Mouse (Mus musculus) lung, embryonic 16.5 days (tissue): ENCODE measurements around the gene Myo6. TPM values are rescaled to one million over a fixed set of nuclear protein-coding genes. Genes with fewer than 3 reads are reported as not detected.

Source experiments
- ATAC-seq: fragments of 200-750 bp; cut with Nextera tagmentation; 2 replicates; pipeline ENCODE4 v1.8.0; 2017; ENCODE audit warnings: low read depth, mild to moderate bottlenecking, moderate library complexity
- H3K27ac ChIP-seq: fragments of 300-500 bp; sonication (generic); 2 replicates; pipeline ENCODE4 v1.5.1; 2014; ENCODE audit warnings: mild to moderate bottlenecking, control low read depth, low read length
- H3K27me3 ChIP-seq: fragments of 300-500 bp; sonication (generic); 2 replicates; pipeline ENCODE4 v1.6.1; 2014; ENCODE audit warnings: low read depth, low read length, mixed read lengths; ENCODE audit not compliant: control insufficient read depth, insufficient read depth
- H3K36me3 ChIP-seq: fragments of 300-500 bp; sonication (generic); 2 replicates; pipeline ENCODE4 v1.6.1; 2014; ENCODE audit warnings: low read length; ENCODE audit not compliant: control insufficient read depth, insufficient read depth
- H3K4me1 ChIP-seq: fragments of 300-500 bp; sonication (generic); replicated peaks from 2 replicates; pipeline ENCODE4 v1.6.1; 2014; ENCODE audit warnings: low read length, mixed read lengths; ENCODE audit not compliant: control insufficient read depth, insufficient read depth
- H3K4me2 ChIP-seq: fragments of 300-500 bp; sonication (generic); 2 replicates; pipeline ENCODE4 v1.6.1; 2014; ENCODE audit warnings: low read depth, low read length, control low read depth
- H3K4me3 ChIP-seq: fragments of 300-500 bp; sonication (generic); 2 replicates; pipeline ENCODE4 v1.5.1; 2014; ENCODE audit warnings: mild to moderate bottlenecking, low read length, control low read depth
- H3K9ac ChIP-seq: fragments of 300-500 bp; sonication (generic); 2 replicates; pipeline ENCODE4 v1.6.1; 2014; ENCODE audit warnings: low read length, control low read depth
- H3K9me3 ChIP-seq: fragments of 300-500 bp; sonication (generic); 2 replicates; pipeline ENCODE4 v1.6.1; 2016; ENCODE audit warnings: low read length; ENCODE audit not compliant: control insufficient read depth
- WGBS: fragments of 180-500 bp; shearing (Covaris S2); extraction: QIAGEN DNeasy Blood & Tissue Kit; methylation state at CpG from one replicate; pipeline ENCODE4 v1.1.7; 2014; 5-methylcytosine and 5-hydroxymethylcytosine counted together
- polyA plus RNA-seq: library from polyadenylated mRNA; unstranded; fragments of >200 nt; fragmentation: Nextera tagmentation; extraction: Ambion mirVana; gene quantifications from 2 replicates; pipeline ENCODE4 v1.2.1, GENCODE M21; 2015

Myo6 gene
- polyA plus RNA-seq, 1 experiment from 2014 or later, result 27.9 TPM

DNA sequence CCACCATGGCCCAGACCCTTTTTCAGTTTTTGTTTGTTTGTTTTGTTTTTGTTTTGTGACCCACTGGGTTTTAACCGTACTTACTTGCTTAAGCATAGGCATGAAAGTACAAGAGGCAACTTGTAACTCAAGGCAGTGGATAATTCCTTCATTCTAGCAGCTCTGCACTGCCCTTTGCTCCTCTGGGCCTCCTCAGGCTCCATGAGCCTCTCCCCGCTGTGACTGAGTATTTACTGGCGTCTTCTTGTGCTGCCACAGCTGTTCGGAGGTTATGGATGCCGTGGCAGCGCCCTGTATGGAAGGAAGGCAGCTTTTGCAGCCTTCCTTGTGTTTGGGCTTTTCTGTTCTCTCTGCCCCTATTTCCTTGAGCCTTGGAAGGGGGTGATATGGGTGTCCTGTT, 26.4 kb downstream of the Myo6 start:
- H3K4me1 ChIP-seq, result peaks cover 4% of the 10 kb centered on the region
- 76% methylated on average over 6 of the region's 6 CpGs for WGBS
- no peaks in the 10 kb centered on the region for H3K36me3 ChIP-seq
- ATAC-seq, result no peak
- no peak overlapping the region for H3K27ac ChIP-seq
- no peaks in the 10 kb centered on the region for H3K27me3 ChIP-seq
- H3K9ac ChIP-seq, result no peak overlapping the region
- no peaks in the 10 kb centered on the region for H3K9me3 ChIP-seq
- no peak overlapping the region for H3K4me2 ChIP-seq
- no peak overlapping the region for H3K4me3 ChIP-seq

GRCm38 (mm10) chr9:80192324-80192723, 27.5 kb downstream of the Myo6 start:
- Histone ChIP-seq H3K4me1 (peaks cover 4% of the 10 kb centered on the region), H3K9me3 (no peaks in the 10 kb centered on the region), H3K4me3 (no peak overlapping the region), H3K27me3 (no peaks in the 10 kb centered on the region), H3K4me2 (no peak overlapping the region), H3K36me3 (no peaks in the 10 kb centered on the region), H3K27ac (no peak overlapping the region), H3K9ac (no peak overlapping the region)
- 70% methylated on average over 10 of the region's 10 CpGs for WGBS
- peak; percentile 31 for ATAC-seq

GRCm38 (mm10) chr9:80194446-80194845, 29.6 kb downstream of the Myo6 start:
- Histone ChIP-seq H3K9me3 (no peaks in the 10 kb centered on the region), H3K27me3 (no peaks in the 10 kb centered on the region), H3K9ac (no peak overlapping the region), H3K4me3 (no peak overlapping the region), H3K4me1 (peaks cover 4% of the 10 kb centered on the region), H3K36me3 (no peaks in the 10 kb centered on the region), H3K4me2 (no peak overlapping the region), H3K27ac (no peak overlapping the region)
- no peak for ATAC-seq
- WGBS, result 76% methylated on average over 6 of the region's 6 CpGs

GRCm38 (mm10) chr9:80196161-80196560, 31.3 kb downstream of the Myo6 start:
- no peak for ATAC-seq
- H3K27ac ChIP-seq, result no peak overlapping the region
- WGBS, result 44% methylated on average over 3 of the region's 3 CpGs

DNA sequence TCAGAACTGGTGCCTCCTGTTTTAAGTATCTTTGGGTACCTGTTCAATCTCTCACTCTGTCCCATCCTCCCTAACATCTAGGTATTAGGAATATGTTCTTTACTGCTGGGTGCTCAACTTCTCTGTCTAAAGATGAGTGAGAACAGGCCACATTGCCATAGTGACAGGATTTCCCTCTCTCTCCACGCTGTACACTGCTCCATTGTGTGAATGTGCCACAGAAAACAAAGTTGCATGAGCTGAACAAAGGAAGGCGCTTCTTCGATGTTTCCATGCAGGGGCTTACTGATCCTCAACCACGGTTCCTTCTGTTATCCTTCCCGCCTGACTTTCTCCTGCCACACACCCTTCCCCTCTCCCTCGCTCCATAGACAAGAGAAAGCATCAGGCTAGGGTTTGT, 32.4 kb downstream of the Myo6 start:
- H3K27me3 ChIP-seq, result no peaks in the 10 kb centered on the region
- no peak overlapping the region for H3K4me2 ChIP-seq
- 86% methylated on average over 6 of the region's 6 CpGs for WGBS
- no peak overlapping the region for H3K9ac ChIP-seq
- H3K4me1 ChIP-seq, result peaks cover 6% of the 10 kb centered on the region
- H3K9me3 ChIP-seq, result no peaks in the 10 kb centered on the region
- H3K27ac ChIP-seq, result no peak overlapping the region
- no peak for ATAC-seq
- no peaks in the 10 kb centered on the region for H3K36me3 ChIP-seq
- no peak overlapping the region for H3K4me3 ChIP-seq

More at GRCm38 (mm10) chr9:80196161-80196560, 31.3 kb downstream of the Myo6 start:
- Histone ChIP-seq H3K27me3 (no peaks in the 10 kb centered on the region), H3K4me1 (peaks cover 4% of the 10 kb centered on the region), H3K4me3 (no peak overlapping the region), H3K4me2 (no peak overlapping the region), H3K36me3 (no peaks in the 10 kb centered on the region), H3K9me3 (no peaks in the 10 kb centered on the region), H3K9ac (no peak overlapping the region)

GRCm38 (mm10) chr9:80200855-80201254, 36.0 kb downstream of the Myo6 start:
- 73% methylated on average over 6 of the region's 6 CpGs for WGBS
- H3K9ac ChIP-seq, result no peak overlapping the region
- H3K27me3 ChIP-seq, result no peaks in the 10 kb centered on the region
- H3K9me3 ChIP-seq, result no peaks in the 10 kb centered on the region
- peaks cover 6% of the 10 kb centered on the region; the same call in 1 of the 2 replicates for H3K4me1 ChIP-seq
- no peak overlapping the region for H3K4me3 ChIP-seq
- no peak overlapping the region for H3K27ac ChIP-seq
- H3K36me3 ChIP-seq, result no peaks in the 10 kb centered on the region
- no peak overlapping the region for H3K4me2 ChIP-seq
- no peak for ATAC-seq

DNA sequence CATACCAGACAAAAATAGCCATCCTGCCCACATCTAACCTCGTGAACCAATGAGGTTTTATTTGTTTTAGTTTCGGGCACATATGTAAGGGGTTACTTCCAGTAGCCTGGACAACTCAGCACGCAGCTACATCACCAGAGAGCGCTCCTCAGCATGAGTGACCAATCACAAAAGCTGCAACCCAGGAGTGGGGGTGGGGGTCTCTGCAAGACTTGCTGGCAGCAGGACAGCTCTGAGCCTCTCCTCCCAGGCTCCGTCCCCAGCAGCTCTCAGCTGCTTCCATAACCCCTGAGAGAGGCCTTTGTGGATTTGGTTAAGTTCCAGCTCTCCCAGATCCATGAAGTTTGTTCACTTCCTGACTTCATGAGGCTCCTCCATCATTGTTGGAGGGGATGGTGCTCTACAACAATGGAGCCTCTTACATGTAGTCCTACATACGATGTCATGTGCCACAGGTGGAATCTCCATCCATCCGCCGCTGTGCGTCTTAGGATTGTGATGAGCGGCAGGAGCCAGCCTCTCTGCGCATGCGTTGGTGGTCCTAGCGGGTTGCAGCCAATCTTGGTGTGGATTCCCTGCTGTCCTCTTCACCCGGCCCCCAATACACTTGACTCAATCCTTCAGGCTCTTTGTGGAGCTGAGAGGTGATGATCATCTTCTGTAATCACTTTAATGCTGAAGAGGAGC, 37.7 kb downstream of the Myo6 start:
- Histone ChIP-seq H3K9me3 (no peaks in the 10 kb centered on the region), H3K4me2 (no peak overlapping the region), H3K36me3 (no peaks in the 10 kb centered on the region), H3K27me3 (no peaks in the 10 kb centered on the region), H3K27ac (no peak overlapping the region), H3K4me1 (peaks cover 6% of the 10 kb centered on the region; the same call in 1 of the 2 replicates), H3K9ac (no peak overlapping the region), H3K4me3 (no peak overlapping the region)
- ATAC-seq, result peak; percentile 88
- WGBS, result 72% methylated on average over 14 of the region's 14 CpGs

- no peak for ATAC-seq
- Histone ChIP-seq H3K4me1 (0 out of 2 replicates have a peak, but pooled peaks cover 3% of the 10 kb centered on the region), H3K27me3 (no peaks in the 10 kb centered on the region), H3K36me3 (no peaks in the 10 kb centered on the region), H3K9me3 (no peaks in the 10 kb centered on the region), H3K27ac (no peak overlapping the region), H3K9ac (no peak overlapping the region), H3K4me3 (no peak overlapping the region), H3K4me2 (no peak overlapping the region)
- WGBS, result 86% methylated on average over 2 of the region's 2 CpGs
Measured at GRCm38 (mm10) chr9:80208681-80209080, 43.9 kb downstream of the Myo6 start.

DNA sequence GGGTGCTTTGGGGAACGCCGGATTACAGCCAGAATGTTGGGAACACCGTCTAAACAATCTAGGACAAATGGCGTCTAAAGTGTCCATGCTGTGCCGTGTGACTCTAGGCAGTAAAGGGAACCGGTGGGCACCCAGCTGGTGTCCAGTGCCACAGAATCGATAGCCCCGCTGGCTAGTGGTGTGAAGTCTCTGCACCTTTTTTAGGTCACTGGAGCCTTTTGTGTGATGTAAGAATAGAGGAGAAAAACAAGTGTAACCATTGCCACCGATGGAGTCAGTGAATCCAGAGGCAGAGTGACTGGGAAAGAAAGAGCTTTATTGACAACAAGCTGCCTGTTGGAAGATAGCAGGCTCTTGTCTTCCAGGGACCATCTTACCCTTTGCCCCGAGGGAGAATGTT, 44.6 kb downstream of the Myo6 start:
- WGBS, result 81% methylated on average over 10 of the region's 10 CpGs
- no peak overlapping the region for H3K27ac ChIP-seq
- no peaks in the 10 kb centered on the region for H3K27me3 ChIP-seq
- H3K4me2 ChIP-seq, result no peak overlapping the region
- no peak for ATAC-seq
- H3K4me1 ChIP-seq, result 0 out of 2 replicates have a peak, but pooled peaks cover 3% of the 10 kb centered on the region
- no peak overlapping the region for H3K4me3 ChIP-seq
- H3K9me3 ChIP-seq, result no peaks in the 10 kb centered on the region
- no peaks in the 10 kb centered on the region for H3K36me3 ChIP-seq
- no peak overlapping the region for H3K9ac ChIP-seq
